Mouse (Mus musculus): ENCODE data around the gene Def6. TPM values are rescaled to one million over a fixed set of nuclear protein-coding genes. Genes with fewer than 3 reads are reported as not detected.

Def6 gene
- total and polyA plus RNA-seq, 3 experiments: 31.3 to 81.8 (median 53.6) TPM

DNA sequence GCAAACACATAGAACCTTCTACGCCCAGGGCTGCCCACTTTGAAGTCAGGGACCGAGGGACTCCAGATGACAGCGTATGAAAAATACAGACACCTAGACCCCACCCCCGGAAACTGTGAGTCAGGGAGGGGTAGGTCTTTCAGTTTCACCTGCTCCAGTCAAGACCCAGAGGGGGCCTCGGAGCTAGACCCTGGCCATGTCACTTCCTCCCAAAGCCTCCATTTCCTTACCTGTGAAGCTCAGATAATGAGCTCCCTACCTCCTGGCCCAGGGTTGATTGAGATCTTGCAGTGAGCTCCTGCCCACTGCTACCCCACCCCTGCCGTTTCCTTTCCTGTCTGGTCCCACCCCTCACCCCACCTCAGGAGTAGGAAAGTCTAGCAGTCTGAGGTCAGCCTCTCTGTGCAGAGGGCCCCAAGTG is 4.4 kb downstream of the Def6 start (continued):
- TF ChIP-seq NRF1 (IDR thresholded peaks at IDR 0.05; ENCODE audit: low read depth, low read length) (no peak), MAZ (IDR thresholded peaks at IDR 0.05; ENCODE audit: low read depth, low read length) (no peak), CHD1 (IDR thresholded peaks at IDR 0.05; ENCODE audit: low read depth, low read length) (no peak), CTCF (conservative IDR thresholded peaks at IDR 0.05 in 1 of 2, IDR thresholded peaks at IDR 0.05 in 1 of 2; ENCODE audit: low read depth in 2 of 2, low read length in 2 of 2) (no peak), SMC3 (IDR thresholded peaks at IDR 0.05; ENCODE audit: low read depth, low read length) (no peak), RCOR1 (conservative IDR thresholded peaks at IDR 0.05; ENCODE audit: low read depth, low read length) (no peak), MXI1 (IDR thresholded peaks at IDR 0.05; ENCODE audit: low read depth, low read length) (no peak), E2F4 (IDR thresholded peaks at IDR 0.05; ENCODE audit: insufficient replicate concordance, low read depth, low read length) (no peak), BHLHE40 (IDR thresholded peaks at IDR 0.05; ENCODE audit: low read depth, low read length) (no peak), MAFK (IDR thresholded peaks at IDR 0.05; ENCODE audit: insufficient replicate concordance, low read length) (no peak), RAD21 (IDR thresholded peaks at IDR 0.05; ENCODE audit: low read depth, low read length) (no peak), POLR2AphosphoS2 (IDR thresholded peaks at IDR 0.05; ENCODE audit: low read depth, low read length) (no peak)

DNA sequence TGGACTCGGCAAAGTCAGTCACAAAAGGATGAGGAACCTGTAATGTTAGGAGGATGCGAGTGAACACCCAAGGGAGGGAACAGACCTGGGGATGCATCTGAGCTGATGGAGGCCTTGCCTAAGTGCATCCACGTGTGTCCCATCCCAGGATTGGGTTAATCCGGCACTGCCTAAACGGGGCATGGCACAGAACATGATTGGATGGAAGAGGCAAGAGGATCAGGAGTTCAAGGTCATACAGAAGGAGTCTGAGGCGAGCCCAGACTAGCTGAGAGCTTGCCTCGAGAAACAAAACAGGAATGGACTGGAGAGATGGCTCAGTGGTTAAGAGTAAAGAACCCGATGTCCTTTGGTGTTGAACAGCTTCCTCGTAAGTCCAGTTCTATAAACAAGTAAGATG is 4.8 kb downstream of the Def6 start:
- no peak for DNase-seq (ENCODE audit: extremely low read depth)
- Histone ChIP-seq H3K4me3 (replicated peaks in 1 of 3; ENCODE audit: low read depth in 2 of 3, low read length in 2 of 3, poor library complexity in 1 of 3) (peak overlapping the region in 1 of 3 experiments; percentile 23), H3K27me3 (replicated peaks) (no peaks in the 10 kb centered on the region), H3K4me1 (ENCODE audit: control insufficient read depth in 1 of 2, insufficient read depth in 2 of 2) (peaks cover 24 to 45% of the 10 kb centered on the region in 2 experiments), H3K9me3 (replicated peaks; ENCODE audit: low read length) (no peaks in the 10 kb centered on the region), H3K9ac (ENCODE audit: insufficient read depth, low read depth) (peak overlapping the region; percentile 5; the same call in 1 of the 2 replicates), H3K36me3 (replicated peaks in 1 of 2; ENCODE audit: control insufficient read depth in 1 of 2, insufficient read depth in 1 of 2, low read length in 1 of 2) (peaks cover 17 to 57% of the 10 kb centered on the region in 2 experiments), H3K4me2 (ENCODE audit: insufficient read depth, low read depth, poor library complexity, severe bottlenecking) (peak overlapping the region; percentile 55; the same call in 1 of the 2 replicates), H3K27ac (ENCODE audit: insufficient read depth, low read depth) (peak overlapping the region; percentile 81), H3K79me2 (replicated peaks; ENCODE audit: control insufficient read depth, extremely low read depth, insufficient read depth, poor library complexity, severe bottlenecking) (peaks cover 34% of the 10 kb centered on the region)
- dilution Hi-C loops (cut with MboI; ENCODE audit: extremely low pct_ligation_motif_present, extremely low pct_unique_long_range_greater_than_20kb, low sequenced_read_pairs) (no loop called here), in situ Hi-C loops (cut with MboI; ENCODE audit: low pct_ligation_motif_present, low pct_unique_long_range_greater_than_20kb, low sequenced_read_pairs) (loop anchor here (25.0 kb wide), 1 partner anchor 300 kb away; the partner anchor contains the start of gene Fkbp5)
- TF ChIP-seq PAX5 (IDR thresholded peaks at IDR 0.05; ENCODE audit: low read length) (no peak), SMC3 (IDR thresholded peaks at IDR 0.05; ENCODE audit: low read depth, low read length) (no peak), MYC (IDR thresholded peaks at IDR 0.05; ENCODE audit: low read depth, low read length) (no peak), ZC3H11A (IDR thresholded peaks at IDR 0.05; ENCODE audit: low read depth, low read length) (no peak), ZNF384 (IDR thresholded peaks at IDR 0.05; ENCODE audit: low read depth, low read length) (no peak), MXI1 (IDR thresholded peaks at IDR 0.05; ENCODE audit: low read depth, low read length) (no peak), UBTF (IDR thresholded peaks at IDR 0.05; ENCODE audit: low read depth, low read length) (no peak), SIN3A (IDR thresholded peaks at IDR 0.05; ENCODE audit: low read length) (no peak)

DNA sequence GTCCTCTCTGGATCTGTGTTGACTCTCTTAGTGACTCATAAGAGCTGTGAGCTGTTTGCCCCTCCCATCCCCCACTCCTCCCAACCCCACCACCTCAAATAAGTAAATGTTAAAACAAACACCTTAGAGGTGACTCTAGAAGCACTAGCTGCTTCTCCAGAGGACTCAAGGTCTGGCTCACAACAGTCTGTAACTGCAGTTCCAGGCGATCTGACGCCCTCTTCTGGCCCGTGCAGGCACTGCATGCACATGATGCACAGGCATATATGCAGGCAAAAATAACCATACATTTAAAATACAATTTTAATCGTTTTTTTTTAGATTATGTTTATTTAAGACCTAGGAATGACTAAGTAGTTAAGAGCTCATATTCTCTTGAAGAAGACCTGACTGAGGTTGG is 5.7 kb downstream of the Def6 start:
- no peak for DNase-seq (ENCODE audit: extremely low read depth)
- Histone ChIP-seq H3K9ac (ENCODE audit: insufficient read depth, low read depth) (no peak overlapping the region), H3K79me2 (replicated peaks; ENCODE audit: control insufficient read depth, extremely low read depth, insufficient read depth, poor library complexity, severe bottlenecking) (peaks cover 32% of the 10 kb centered on the region), H3K27me3 (replicated peaks) (no peaks in the 10 kb centered on the region), H3K4me2 (ENCODE audit: insufficient read depth, low read depth, poor library complexity, severe bottlenecking) (no peak overlapping the region), H3K27ac (ENCODE audit: insufficient read depth, low read depth) (no peak overlapping the region), H3K4me3 (replicated peaks in 1 of 3; ENCODE audit: low read depth in 2 of 3, low read length in 2 of 3, poor library complexity in 1 of 3) (no peak overlapping the region), H3K36me3 (replicated peaks in 1 of 2; ENCODE audit: control insufficient read depth in 1 of 2, insufficient read depth in 1 of 2, low read length in 1 of 2) (peaks cover 20 to 58% of the 10 kb centered on the region in 2 experiments), H3K9me3 (replicated peaks; ENCODE audit: low read length) (no peaks in the 10 kb centered on the region), H3K4me1 (ENCODE audit: control insufficient read depth in 1 of 2, insufficient read depth in 2 of 2) (peaks cover 27 to 52% of the 10 kb centered on the region in 2 experiments)
- dilution Hi-C loops (cut with MboI; ENCODE audit: extremely low pct_ligation_motif_present, extremely low pct_unique_long_range_greater_than_20kb, low sequenced_read_pairs) (no loop called here), in situ Hi-C loops (cut with MboI; ENCODE audit: low pct_ligation_motif_present, low pct_unique_long_range_greater_than_20kb, low sequenced_read_pairs) (loop anchor here (25.0 kb wide), 1 partner anchor 299 kb away; the partner anchor contains the start of gene Fkbp5)
- TF ChIP-seq ZC3H11A (IDR thresholded peaks at IDR 0.05; ENCODE audit: low read depth, low read length) (no peak), MAZ (IDR thresholded peaks at IDR 0.05; ENCODE audit: low read depth, low read length) (no peak), ZKSCAN1 (IDR thresholded peaks at IDR 0.05; ENCODE audit: borderline replicate concordance, low read depth, low read length) (no peak), MXI1 (IDR thresholded peaks at IDR 0.05; ENCODE audit: low read depth, low read length) (no peak), USF2 (conservative IDR thresholded peaks at IDR 0.05; ENCODE audit: low read depth, low read length) (no peak), ZMIZ1 (IDR thresholded peaks at IDR 0.05; ENCODE audit: low read depth, low read length) (no peak), CHD1 (IDR thresholded peaks at IDR 0.05; ENCODE audit: low read depth, low read length) (no peak), MAFK (IDR thresholded peaks at IDR 0.05; ENCODE audit: insufficient replicate concordance, low read length) (no peak), NRF1 (IDR thresholded peaks at IDR 0.05; ENCODE audit: low read depth, low read length) (no peak), KAT2A (IDR thresholded peaks at IDR 0.05; ENCODE audit: insufficient replicate concordance, low read length) (no peak), JUND (conservative IDR thresholded peaks at IDR 0.05; ENCODE audit: low read depth, low read length) (no peak), CHD2 (IDR thresholded peaks at IDR 0.05; ENCODE audit: low read length) (0 out of 2 replicates have a peak, but pooled peaks have one; percentile 33), POLR2A (IDR thresholded peaks at IDR 0.05; ENCODE audit: low read depth, low read length) (no peak), TBP (conservative IDR thresholded peaks at IDR 0.05; ENCODE audit: low read depth, low read length) (no peak), GABPA (IDR thresholded peaks at IDR 0.05; ENCODE audit: insufficient replicate concordance, low read depth, low read length) (no peak), HCFC1 (IDR thresholded peaks at IDR 0.05; ENCODE audit: low read depth, low read length) (no peak), SMC3 (IDR thresholded peaks at IDR 0.05; ENCODE audit: low read depth, low read length) (peak; percentile 40), MYC (IDR thresholded peaks at IDR 0.05; ENCODE audit: low read depth, low read length) (no peak), ETS1 (conservative IDR thresholded peaks at IDR 0.05; ENCODE audit: low read depth, low read length) (no peak), RCOR1 (conservative IDR thresholded peaks at IDR 0.05; ENCODE audit: low read depth, low read length) (no peak)
